8 mouse cellular contexts compared by ENCODE assay signal in genomic region chr8:123835451-123835850, GRCm38 (mm10). TPM values are rescaled to one million over a fixed set of nuclear protein-coding genes. Genes with fewer than 3 reads are reported as not detected.
DNase-seq lines count a peak whose midpoint lies in the region; ATAC-seq and TF ChIP-seq lines count a peak whose summit lies in the region.

No protein-coding gene starts in this region.

- H3K27me3 ChIP-seq in heart, postnatal 0 days (ENCODE audit: control insufficient read depth, insufficient read depth, low read length) = no peaks in the 10 kb centered on the region
- H3K27me3 ChIP-seq in heart, embryonic 10.5 days (ENCODE audit: insufficient read depth, poor library complexity, severe bottlenecking) = no peaks in the 10 kb centered on the region

- H3K36me3 ChIP-seq in heart, postnatal 0 days (replicated peaks; ENCODE audit: control insufficient read depth, insufficient read depth, low read length) = peaks cover 39% of the 10 kb centered on the region
- peaks cover 70% of the 10 kb centered on the region for H3K36me3 ChIP-seq in heart, embryonic 10.5 days

- TF ChIP-seq CTCF in heart, postnatal 0 days (IDR thresholded peaks at IDR 0.05; ENCODE audit: low read depth) = peak; percentile 62

- TF ChIP-seq EP300 in heart, postnatal 0 days (IDR thresholded peaks at IDR 0.05; ENCODE audit: low read depth) = no peak

- WGBS in heart, postnatal 0 days = 55% methylated on average over 9 of the region's 9 CpGs
- 51% methylated on average over 9 of the region's 9 CpGs for WGBS in heart, embryonic 10.5 days

- no peak overlapping the region for H3K4me2 ChIP-seq in heart, postnatal 0 days (ENCODE audit: low read depth, low read length)

- no peak overlapping the region for H3K4me3 ChIP-seq in heart, postnatal 0 days (ENCODE audit: low read depth, low read length)
- no peak overlapping the region for H3K4me3 ChIP-seq in heart, embryonic 10.5 days

- no peak overlapping the region for H3K9ac ChIP-seq in heart, postnatal 0 days (replicated peaks; ENCODE audit: low read depth, low read length)

- no peak overlapping the region for H3K27ac ChIP-seq in heart, postnatal 0 days (ENCODE audit: low read depth)
- H3K27ac ChIP-seq in heart, embryonic 10.5 days = no peak overlapping the region

- intact Hi-C loops in left cerebral cortex, postnatal 25 days (cut with DNase I) = no loop called here

- H3K9me3 ChIP-seq in heart, postnatal 0 days (replicated peaks; ENCODE audit: control insufficient read depth, low read length) = no peaks in the 10 kb centered on the region
- H3K9me3 ChIP-seq in heart, embryonic 10.5 days = no peaks in the 10 kb centered on the region

- no peak for ATAC-seq in heart, postnatal 0 days (ENCODE audit: insufficient read depth, low read depth)
- ATAC-seq in cerebellum, adult (ENCODE audit: insufficient number of reproducible peaks, low FRiP score, low TSS enrichment) = peak; percentile 80; the same call in 1 of the 2 replicates
- ATAC-seq in frontal cortex, adult (ENCODE audit: low TSS enrichment) = peak; percentile 53; the same call in 1 of the 2 replicates

- H3K4me1 ChIP-seq in heart, postnatal 0 days (ENCODE audit: control insufficient read depth, insufficient read depth) = no peaks in the 10 kb centered on the region
- H3K4me1 ChIP-seq in heart, embryonic 10.5 days = no peaks in the 10 kb centered on the region

- peak; percentile 10 for DNase-seq in heart, postnatal 0 days (ENCODE audit: low spot score)
- no peak for DNase-seq in heart, embryonic 10.5 days (ENCODE audit: low spot score)
- peak; percentile 93 for DNase-seq in ES-CJ7 (ENCODE audit: low read depth, low spot score)
- DNase-seq in left cerebral cortex, postnatal 25 days (ENCODE audit: low spot score in 2 of 2) = peak; percentile 57 to 68
- peak; percentile 82 for DNase-seq in naive thymus-derived CD4-positive, alpha-beta T cell, adult 2 months (ENCODE audit: low read depth)
- DNase-seq in testis, postnatal 14 days (ENCODE audit: low spot score) = peak; percentile 15

RNA-seq across cellular contexts. Expression of gene Ccsap, which starts 24.6 kb away (rescaled TPM):
- 5.1 and 6.3 TPM in 2 replicates for total RNA-seq in heart, postnatal 0 days (2014; rRNA removed; ENCODE audit: low replicate concordance)
- 1.2 TPM in 2 replicates for polyA plus RNA-seq in heart, postnatal 0 days (2015; fragmentation: Nextera tagmentation; extraction: Ambion mirVana)
- 3.7 and 4.0 TPM in 2 replicates for polyA plus RNA-seq in heart, embryonic 10.5 days (2016; fragmentation: Nextera tagmentation; extraction: Ambion mirVana)
- 10 to 100 TPM; 67.4 to 72.8 TPM for total RNA-seq in left cerebral cortex, postnatal 25 days (2021)

RNA-seq across cellular contexts. Expression of gene Rab4a, which starts 29.7 kb away (rescaled TPM):
- 13.7 and 22.1 TPM in 2 replicates for total RNA-seq in heart, postnatal 0 days (2014; rRNA removed; ENCODE audit: low replicate concordance)
- polyA plus RNA-seq in heart, postnatal 0 days (2015; fragmentation: Nextera tagmentation; extraction: Ambion mirVana) = 30.1 and 31.0 TPM in 2 replicates
- polyA plus RNA-seq in heart, embryonic 10.5 days (2016; fragmentation: Nextera tagmentation; extraction: Ambion mirVana) = 65.9 and 68.9 TPM in 2 replicates
- total RNA-seq in left cerebral cortex, postnatal 25 days (2021) = 10 to 100 TPM; 45.0 to 47.0 TPM

RNA-seq across cellular contexts. Expression of gene Acta1, which starts 59.1 kb away (rescaled TPM):
- 180 and 491 TPM in 2 replicates for total RNA-seq in heart, postnatal 0 days (2014; rRNA removed; ENCODE audit: low replicate concordance)
- 120 and 149 TPM in 2 replicates for polyA plus RNA-seq in heart, postnatal 0 days (2015; fragmentation: Nextera tagmentation; extraction: Ambion mirVana)
- polyA plus RNA-seq in heart, embryonic 10.5 days (2016; fragmentation: Nextera tagmentation; extraction: Ambion mirVana) = 630 and 944 TPM in 2 replicates
- total RNA-seq in left cerebral cortex, postnatal 25 days (2021) = 10 to 100 TPM; 12.1 to 13.9 TPM

Comparison
In these comparisons a context has a peak if more than half of its experiments do, and no peak if none do; other contexts are left out.
1. RNA of gene Acta1, which starts 59.1 kb away (total RNA-seq): 180 to 491 TPM in heart, postnatal 0 days; 12.1 to 13.9 TPM in left cerebral cortex, postnatal 25 days; every median in the first group is over 10 times any median in the second.